Mouse (Mus musculus): ENCODE measurements around the gene Gucy2f. TPM values are rescaled to one million over a fixed set of nuclear protein-coding genes. Genes with fewer than 3 reads are reported as not detected.
"Not testable (repeated sequence)": the region's sequence is repeated elsewhere in the genome, so short reads cannot be mapped to it uniquely, and the experiment has no call there.

Gucy2f gene
- polyA plus RNA-seq (2016; fragmentation: Nextera tagmentation; extraction: Ambion mirVana), result not detected in 2 replicates

DNA sequence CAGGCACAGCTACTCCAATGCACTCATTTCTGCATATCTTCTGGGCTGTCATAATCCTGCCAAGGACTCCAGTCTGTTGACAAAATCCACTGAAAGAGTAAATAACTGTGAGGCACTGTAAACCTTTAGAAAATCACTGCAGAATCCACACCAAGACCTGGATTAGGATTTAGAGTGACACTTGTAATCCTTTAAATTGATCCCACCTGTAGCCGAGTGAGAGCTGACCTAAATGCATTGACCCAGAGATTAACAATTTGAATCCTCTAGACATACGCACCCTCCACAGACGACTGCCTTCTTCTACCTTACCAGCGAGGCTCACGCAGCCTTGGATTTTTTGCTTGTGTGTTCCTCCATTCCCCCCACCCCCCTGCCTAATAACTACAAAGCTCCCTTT is at the start of gene Gucy2f:
Gene Gucy2f, minus strand, starts transcription at position 101 of the 400 bp plus-strand sequence.
- Histone ChIP-seq H3K9me3 (no peaks in the 10 kb centered on the region), H3K36me3 (no peaks in the 10 kb centered on the region), H3K27ac (no peak within 1 kb of the TSS), H3K4me1 (no peaks in the 10 kb centered on the region), H3K27me3 (ENCODE audit: insufficient read depth, poor library complexity, severe bottlenecking) (peaks cover 4% of the 10 kb centered on the region; the same call in 1 of the 2 replicates), H3K4me3 (no peak within 1 kb of the TSS)
- WGBS, result 47% methylated on average over 5 of the region's 5 CpGs
- no peak for DNase-seq (ENCODE audit: low spot score)

DNA sequence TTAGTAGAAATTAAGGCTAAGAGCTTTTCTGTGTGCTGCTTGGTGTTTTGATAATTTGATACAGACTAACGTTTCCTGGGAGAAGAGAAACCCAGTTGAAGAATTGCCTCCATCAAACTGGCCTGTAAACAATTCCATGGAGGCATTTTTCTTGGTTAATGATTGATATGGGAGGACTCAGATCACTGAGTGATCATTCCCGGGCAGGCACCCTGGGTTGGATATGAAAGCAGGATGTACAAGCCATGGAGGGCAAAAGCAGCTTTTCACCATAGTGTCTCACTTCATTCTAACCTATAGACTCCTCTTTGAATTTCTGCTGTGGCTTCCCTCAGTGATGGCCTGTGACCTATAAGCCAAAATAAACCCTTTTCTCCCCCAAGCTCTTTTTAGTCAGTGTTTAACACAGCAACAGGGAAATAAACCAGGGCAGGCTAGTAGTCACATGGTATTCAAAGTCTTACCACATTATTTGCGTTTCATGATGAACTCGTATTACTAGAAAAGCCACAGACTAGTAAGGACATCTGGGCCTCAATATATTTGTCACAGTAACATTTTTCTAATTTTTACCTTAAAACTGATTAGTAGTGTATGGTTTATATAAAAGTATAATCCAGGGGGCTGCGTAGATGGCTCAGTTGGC is 49.1 kb upstream of the Gucy2f start:
- Histone ChIP-seq H3K27me3 (ENCODE audit: insufficient read depth, poor library complexity, severe bottlenecking) (peaks cover 4% of the 10 kb centered on the region; the same call in 1 of the 2 replicates), H3K9me3 (no peaks in the 10 kb centered on the region), H3K4me3 (no peak overlapping the region), H3K36me3 (no peaks in the 10 kb centered on the region), H3K4me1 (no peaks in the 10 kb centered on the region), H3K27ac (no peak overlapping the region)
- WGBS, result 77% methylated on average over 5 of the region's 5 CpGs
- DNase-seq (ENCODE audit: low spot score), result no peak

DNA sequence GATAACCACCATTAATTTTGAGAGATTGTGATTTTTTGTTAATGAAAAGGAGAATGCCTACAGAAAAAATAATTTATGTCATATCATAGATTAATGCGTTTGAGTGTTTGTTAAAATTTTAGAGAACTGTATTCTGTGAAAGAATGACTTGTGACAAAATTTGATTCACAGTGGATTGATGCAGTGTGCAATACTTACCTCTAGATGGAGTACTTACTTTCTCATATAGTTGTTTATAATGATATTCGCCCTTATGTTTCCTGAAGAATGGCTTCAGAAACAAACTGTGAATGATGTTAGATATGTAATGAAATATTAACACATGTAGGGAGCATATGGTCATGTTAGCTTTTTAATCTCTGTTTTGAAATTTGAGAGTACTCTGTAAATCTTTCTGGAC is 40.4 kb upstream of the Gucy2f start:
- Histone ChIP-seq H3K9me3 (no peaks in the 10 kb centered on the region), H3K27ac (no peak overlapping the region), H3K27me3 (ENCODE audit: insufficient read depth, poor library complexity, severe bottlenecking) (no peaks in the 10 kb centered on the region), H3K36me3 (no peaks in the 10 kb centered on the region), H3K4me1 (no peaks in the 10 kb centered on the region), H3K4me3 (no peak overlapping the region)
- DNase-seq (ENCODE audit: low spot score), result no peak
- WGBS, result 55% methylated on average over 2 of the region's 2 CpGs

DNA sequence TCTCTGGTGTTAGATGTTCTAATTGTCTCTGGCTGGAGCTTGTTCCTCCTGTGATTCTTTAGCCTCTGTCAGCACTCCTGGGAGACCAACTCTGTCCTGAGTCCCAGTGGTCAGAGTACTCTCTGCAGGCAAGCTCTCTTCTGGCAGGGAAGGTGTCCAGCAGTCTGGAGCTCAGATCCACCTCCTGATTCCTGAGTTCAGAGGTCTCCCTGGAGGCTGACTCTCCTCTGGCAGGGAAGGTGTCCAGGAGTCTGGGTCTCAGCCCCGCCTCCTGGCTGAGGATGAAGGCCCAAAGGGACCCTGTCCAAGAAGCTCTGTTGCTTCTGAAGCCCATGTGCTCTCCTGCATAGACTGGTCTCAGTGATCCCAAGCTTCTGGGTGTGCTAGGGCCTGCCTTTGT is 39.4 kb upstream of the Gucy2f start:
- 80% methylated on average over 1 of the region's 1 CpGs for WGBS
- H3K36me3 ChIP-seq; H3K9me3 ChIP-seq; H3K4me3 ChIP-seq; H3K27ac ChIP-seq; H3K4me1 ChIP-seq; H3K27me3 ChIP-seq (ENCODE audit: insufficient read depth, poor library complexity, severe bottlenecking); DNase-seq (ENCODE audit: low spot score): not testable (repeated sequence)

DNA sequence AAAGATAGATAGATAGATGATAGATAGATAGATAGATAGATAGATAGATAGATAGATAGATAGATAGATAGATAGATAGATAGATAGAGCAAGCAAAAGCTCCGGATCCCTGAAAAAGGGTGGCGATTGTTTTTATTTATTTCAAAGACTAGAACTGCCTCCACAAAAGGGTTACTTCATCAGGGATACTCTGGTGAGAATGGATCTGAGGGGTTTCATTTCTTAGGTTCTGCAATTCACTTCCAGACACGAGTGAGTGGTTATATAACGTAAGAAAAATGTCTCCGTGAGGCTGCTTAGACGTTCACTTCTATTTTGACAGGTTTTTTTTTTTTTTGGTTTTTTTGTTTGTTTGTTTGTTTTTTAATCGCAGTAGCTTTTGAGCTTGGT is 32.0 kb upstream of the Gucy2f start:
- H3K36me3 ChIP-seq, result no peaks in the 10 kb centered on the region
- DNase-seq (ENCODE audit: low spot score), result no peak
- H3K4me1 ChIP-seq, result no peaks in the 10 kb centered on the region
- no peak overlapping the region for H3K27ac ChIP-seq
- H3K9me3 ChIP-seq, result no peaks in the 10 kb centered on the region
- no peaks in the 10 kb centered on the region for H3K27me3 ChIP-seq (ENCODE audit: insufficient read depth, poor library complexity, severe bottlenecking)
- peak overlapping the region; percentile 62 for H3K4me3 ChIP-seq
- WGBS, result 39% methylated on average over 7 of the region's 7 CpGs

DNA sequence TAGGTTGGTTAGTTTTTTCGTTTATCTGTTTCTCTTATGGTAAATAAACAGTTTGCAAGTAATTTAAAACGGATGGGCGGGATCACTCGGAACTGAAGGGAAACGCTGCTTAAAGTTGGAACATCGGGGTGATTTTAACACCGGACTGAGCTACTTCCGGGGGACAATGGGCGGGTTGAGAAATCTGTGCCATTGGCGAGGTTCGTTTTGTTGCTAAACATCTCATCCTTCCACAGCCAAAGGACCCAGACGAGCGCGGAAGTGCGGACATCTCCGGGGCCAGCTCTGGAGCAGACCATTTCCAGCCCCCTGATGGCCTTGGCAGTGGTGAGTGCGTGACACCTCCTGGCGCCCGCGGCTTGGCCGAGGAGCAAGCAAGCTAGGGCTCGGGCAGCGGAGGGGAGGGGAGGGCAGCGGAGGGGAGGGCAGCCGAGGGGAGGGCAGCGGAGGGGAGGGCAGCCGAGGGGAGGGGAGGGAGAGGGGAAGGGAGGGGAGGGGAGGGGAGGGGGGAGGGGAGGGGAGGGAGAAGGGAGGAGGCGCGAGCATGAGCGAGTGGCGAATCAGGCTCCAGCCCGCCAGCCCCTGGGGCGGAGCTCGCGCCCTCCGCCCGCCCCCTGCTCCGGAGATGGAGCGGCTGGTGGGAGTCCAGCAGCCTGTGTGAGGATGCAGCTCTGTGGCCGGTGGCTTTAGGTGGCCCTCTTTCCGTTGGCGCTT is 31.5 kb upstream of the Gucy2f start:
- H3K4me1 ChIP-seq, result no peaks in the 10 kb centered on the region
- H3K9me3 ChIP-seq, result no peaks in the 10 kb centered on the region
- DNase-seq (ENCODE audit: low spot score), result peak; percentile 83
- H3K36me3 ChIP-seq, result no peaks in the 10 kb centered on the region
- 18% methylated on average over 30 of the region's 42 CpGs for WGBS
- H3K4me3 ChIP-seq, result peak overlapping the region; percentile 62
- no peaks in the 10 kb centered on the region for H3K27me3 ChIP-seq (ENCODE audit: insufficient read depth, poor library complexity, severe bottlenecking)
- H3K27ac ChIP-seq, result peak overlapping the region; percentile 85

DNA sequence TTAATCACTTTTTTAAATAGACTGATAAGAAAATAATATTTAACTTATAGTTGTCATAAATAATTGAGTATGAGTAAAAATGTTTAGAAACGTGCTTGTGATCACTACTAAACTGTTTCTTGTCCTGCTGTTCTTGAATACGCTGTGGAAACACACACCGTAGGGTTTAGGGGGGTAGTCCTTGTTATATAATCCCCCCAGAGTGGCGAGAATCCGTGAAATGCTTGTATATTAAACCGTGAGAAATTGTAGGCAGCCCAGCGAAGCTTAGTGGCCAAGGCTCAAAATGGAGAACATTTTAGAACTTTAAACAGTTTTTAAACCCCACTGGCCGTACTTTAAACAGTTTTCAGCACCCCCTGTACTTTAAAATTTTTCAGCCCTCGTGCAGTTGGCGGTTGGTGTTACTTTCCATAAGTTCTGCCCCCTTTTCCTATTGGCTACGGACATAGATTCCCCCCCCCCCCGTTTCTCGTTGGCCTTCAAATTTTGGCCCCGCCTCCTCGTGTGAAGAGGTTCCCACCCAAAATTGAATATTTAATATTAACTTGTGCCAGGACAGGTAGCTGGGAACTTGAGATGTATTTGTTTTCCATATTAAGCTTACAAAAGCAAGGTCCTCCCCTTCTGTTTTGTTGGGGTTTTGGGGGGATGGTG is 30.8 kb upstream of the Gucy2f start:
- no peaks in the 10 kb centered on the region for H3K9me3 ChIP-seq
- H3K27me3 ChIP-seq (ENCODE audit: insufficient read depth, poor library complexity, severe bottlenecking), result no peaks in the 10 kb centered on the region
- H3K4me1 ChIP-seq, result no peaks in the 10 kb centered on the region
- peak overlapping the region; percentile 62 for H3K4me3 ChIP-seq
- DNase-seq (ENCODE audit: low spot score), result no peak
- 21% methylated on average over 15 of the region's 15 CpGs for whole genome bisulfite sequencing
- no peaks in the 10 kb centered on the region for H3K36me3 ChIP-seq
- H3K27ac ChIP-seq, result peak overlapping the region; percentile 85; the same call in 1 of the 2 replicates

DNA sequence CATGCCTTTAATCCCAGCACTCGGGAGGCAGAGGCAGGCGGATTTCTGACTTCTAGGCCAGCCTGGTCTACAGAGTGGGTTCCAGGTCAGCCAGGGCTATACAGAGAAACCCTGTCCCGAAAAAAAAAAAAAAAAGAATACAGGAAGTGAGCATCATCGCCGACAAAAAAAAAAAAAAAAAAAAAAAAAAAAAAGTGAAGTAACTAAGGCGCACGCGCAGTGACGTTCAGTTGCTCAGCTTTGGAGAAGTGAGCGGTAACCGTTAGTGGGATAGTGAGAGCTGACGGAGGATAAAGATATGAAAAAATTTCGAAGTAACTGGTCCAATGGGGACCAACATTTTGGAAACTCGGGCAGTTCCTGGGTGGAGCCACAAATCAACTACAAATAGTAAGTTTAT is 29.8 kb upstream of the Gucy2f start, which contains the start of gene Nxt2:
Gene Nxt2, plus strand, starts transcription at position 229 of the 400 bp plus-strand sequence.
- no peaks in the 10 kb centered on the region for H3K36me3 ChIP-seq
- no peaks in the 10 kb centered on the region for H3K27me3 ChIP-seq (ENCODE audit: insufficient read depth, poor library complexity, severe bottlenecking)
- no peaks in the 10 kb centered on the region for H3K4me1 ChIP-seq
- no peak within 1 kb of the TSS for H3K27ac ChIP-seq
- WGBS, result 86% methylated on average over 14 of the region's 14 CpGs
- no peak for DNase-seq (ENCODE audit: low spot score)
- no peaks in the 10 kb centered on the region for H3K9me3 ChIP-seq
- H3K4me3 ChIP-seq, result peak within 1 kb of the TSS; percentile 62

DNA sequence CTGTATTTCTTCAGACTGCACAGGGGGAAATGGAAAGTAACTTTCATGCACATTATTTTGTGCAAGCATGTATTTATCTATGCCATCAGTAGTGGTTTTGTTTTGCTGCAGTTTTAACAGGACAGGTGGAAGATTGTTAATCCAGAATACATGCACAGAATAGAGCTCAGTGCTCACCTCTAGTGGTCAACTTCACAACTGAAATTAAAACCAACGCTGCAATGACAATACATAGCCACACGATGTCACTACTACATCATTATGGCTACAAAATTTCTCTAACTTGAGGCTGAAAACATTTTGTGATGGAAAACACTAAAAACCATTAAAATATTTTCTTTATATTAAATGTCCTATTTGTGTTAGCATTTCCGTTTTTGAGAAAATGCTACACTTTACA is 3.6 kb upstream of the Gucy2f start:
- H3K4me3 ChIP-seq, result no peak overlapping the region
- no peak for DNase-seq (ENCODE audit: low spot score)
- no peaks in the 10 kb centered on the region for H3K36me3 ChIP-seq
- no peak overlapping the region for H3K27ac ChIP-seq
- H3K27me3 ChIP-seq (ENCODE audit: insufficient read depth, poor library complexity, severe bottlenecking), result peaks cover 4% of the 10 kb centered on the region; the same call in 1 of the 2 replicates
- H3K4me1 ChIP-seq, result no peaks in the 10 kb centered on the region
- 14% methylated on average over 3 of the region's 3 CpGs for WGBS
- no peaks in the 10 kb centered on the region for H3K9me3 ChIP-seq

DNA sequence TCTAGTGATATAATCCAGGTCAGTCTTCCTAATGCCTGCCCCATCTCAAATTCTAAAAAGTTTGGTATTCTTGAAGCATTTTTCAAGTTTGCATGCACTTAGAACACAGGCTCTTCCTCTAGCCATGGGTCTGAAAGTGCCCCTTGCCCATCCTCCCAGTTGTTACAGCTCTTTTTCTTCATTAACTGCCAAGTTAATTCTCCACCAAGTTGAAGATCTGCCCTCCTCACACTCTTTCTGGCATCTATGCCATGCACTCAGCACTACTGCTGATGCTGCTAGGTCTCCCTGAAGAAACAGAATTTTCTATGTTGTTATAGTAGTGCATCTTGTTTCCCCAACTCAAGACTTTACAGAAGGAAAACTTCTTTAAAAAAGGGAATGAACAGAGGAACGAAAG is 1.2 kb downstream of the Gucy2f start:
- H3K27me3 ChIP-seq (ENCODE audit: insufficient read depth, poor library complexity, severe bottlenecking), result peaks cover 4% of the 10 kb centered on the region; the same call in 1 of the 2 replicates
- H3K4me3 ChIP-seq, result no peak overlapping the region
- no peaks in the 10 kb centered on the region for H3K9me3 ChIP-seq
- H3K4me1 ChIP-seq, result no peaks in the 10 kb centered on the region
- WGBS, result 69% methylated on average over 1 of the region's 1 CpGs
- H3K27ac ChIP-seq, result no peak overlapping the region
- DNase-seq (ENCODE audit: low spot score), result no peak
- H3K36me3 ChIP-seq, result no peaks in the 10 kb centered on the region

DNA sequence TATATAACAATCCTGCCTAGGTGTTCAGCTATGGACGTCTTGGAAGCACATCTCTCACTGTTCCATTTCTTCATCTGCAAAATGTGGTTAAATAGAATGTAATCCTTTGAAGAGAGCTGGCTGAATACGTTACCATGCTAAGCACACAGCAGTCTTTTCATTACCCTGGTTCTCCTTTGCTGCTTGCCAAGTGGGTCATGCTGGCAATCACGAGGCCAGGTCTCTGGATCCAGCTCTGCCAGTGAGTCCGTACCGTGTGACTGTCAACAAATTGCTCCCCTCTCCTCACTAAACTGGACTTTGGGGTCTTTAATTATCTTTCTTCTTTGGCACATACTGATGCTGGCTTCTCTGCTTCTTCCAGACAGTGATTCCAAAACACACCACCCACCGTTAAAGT is 2.3 kb downstream of the Gucy2f start:
- Histone ChIP-seq H3K36me3 (no peaks in the 10 kb centered on the region), H3K4me3 (no peak overlapping the region), H3K27ac (no peak overlapping the region), H3K9me3 (no peaks in the 10 kb centered on the region), H3K4me1 (no peaks in the 10 kb centered on the region), H3K27me3 (ENCODE audit: insufficient read depth, poor library complexity, severe bottlenecking) (peaks cover 4% of the 10 kb centered on the region; the same call in 1 of the 2 replicates)
- 68% methylated on average over 6 of the region's 6 CpGs for WGBS
- DNase-seq (ENCODE audit: low spot score), result no peak

DNA sequence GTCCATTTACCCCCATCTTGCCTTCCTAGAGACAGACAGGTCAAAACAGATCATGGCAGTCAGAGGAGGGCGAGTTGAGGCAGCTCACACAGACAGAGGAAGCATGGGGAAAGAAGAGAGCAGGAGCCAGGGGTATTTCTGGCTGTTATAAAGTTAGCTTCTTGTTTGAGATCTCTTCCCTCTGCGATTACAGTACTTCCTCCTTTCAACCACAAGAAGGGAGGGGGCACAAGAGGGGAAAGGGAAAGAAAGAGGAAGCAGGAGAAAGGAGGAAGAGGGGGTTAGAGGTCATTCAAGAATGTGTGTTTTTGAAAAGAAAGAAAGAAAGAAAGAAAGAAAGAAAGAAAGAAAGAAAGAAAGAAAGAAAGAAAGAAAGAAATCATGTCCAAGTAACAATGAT is 6.4 kb downstream of the Gucy2f start:
- H3K27me3 ChIP-seq (ENCODE audit: insufficient read depth, poor library complexity, severe bottlenecking), result no peaks in the 10 kb centered on the region; the same call in 1 of the 2 replicates
- WGBS, result 68% methylated on average over 2 of the region's 2 CpGs
- H3K9me3 ChIP-seq, result no peaks in the 10 kb centered on the region
- no peaks in the 10 kb centered on the region for H3K36me3 ChIP-seq
- no peaks in the 10 kb centered on the region for H3K4me1 ChIP-seq
- H3K27ac ChIP-seq, result no peak overlapping the region
- DNase-seq (ENCODE audit: low spot score), result no peak
- no peak overlapping the region for H3K4me3 ChIP-seq
